Mouse (Mus musculus) embryo, embryonic 11 days (tissue): ENCODE results near the gene Nup54.

Experiments
- DNase-seq: peaks from one replicate; pipeline ENCODE4 v3.0.0-alpha.2; 2015

Nup54 gene

GRCm38 (mm10) chr5:92411461-92412140, 23.4 kb downstream of the Nup54 start:
- DNase-seq = no peak

GRCm38 (mm10) chr5:92410486-92410885, 24.5 kb downstream of the Nup54 start:
- DNase-seq = no peak

- DNase-seq = no peak
Measured at GRCm38 (mm10) chr5:92409361-92410155, 25.5 kb downstream of the Nup54 start.

GRCm38 (mm10) chr5:92404400-92404678, 30.7 kb downstream of the Nup54 start:
- DNase-seq = no peak

GRCm38 (mm10) chr5:92403562-92404399, 31.2 kb downstream of the Nup54 start:
- DNase-seq = peak; percentile 79

- no peak for DNase-seq
Measured at GRCm38 (mm10) chr5:92402816-92403215, 32.2 kb downstream of the Nup54 start.

GRCm38 (mm10) chr5:92398153-92398552, 36.9 kb downstream of the Nup54 start:
- DNase-seq = peak; percentile 93

GRCm38 (mm10) chr5:92396476-92396875, 38.5 kb downstream of the Nup54 start:
- no peak for DNase-seq

- DNase-seq = no peak
Measured at GRCm38 (mm10) chr5:92395764-92396163, 39.3 kb downstream of the Nup54 start.

- DNase-seq = no peak
Measured at GRCm38 (mm10) chr5:92393863-92394262, 41.2 kb downstream of the Nup54 start.

- DNase-seq = no peak
Measured at GRCm38 (mm10) chr5:92392542-92392941, 42.5 kb downstream of the Nup54 start.

GRCm38 (mm10) chr5:92390615-92391014, 44.4 kb downstream of the Nup54 start:
- no peak for DNase-seq

GRCm38 (mm10) chr5:92389977-92390376, 45.0 kb downstream of the Nup54 start:
- no peak for DNase-seq

GRCm38 (mm10) chr5:92387433-92387832, 47.6 kb downstream of the Nup54 start:
- DNase-seq = no peak

GRCm38 (mm10) chr5:92386643-92387042, 48.4 kb downstream of the Nup54 start:
- DNase-seq = no peak

GRCm38 (mm10) chr5:92386102-92386501, 48.9 kb downstream of the Nup54 start:
- DNase-seq = no peak

- DNase-seq = no peak
Measured at GRCm38 (mm10) chr5:92384855-92385254, 50.2 kb downstream of the Nup54 start.

GRCm38 (mm10) chr5:92383747-92384146, 51.3 kb downstream of the Nup54 start:
- DNase-seq = peak; percentile 66

GRCm38 (mm10) chr5:92382349-92382679, 52.7 kb downstream of the Nup54 start:
- no peak for DNase-seq

GRCm38 (mm10) chr5:92381550-92382348, 53.3 kb downstream of the Nup54 start:
- DNase-seq = peak; percentile 89

- no peak for DNase-seq
Measured at GRCm38 (mm10) chr5:92376795-92377405, 58.1 kb downstream of the Nup54 start.

- no peak for DNase-seq
Measured at GRCm38 (mm10) chr5:92375368-92375767, 59.7 kb downstream of the Nup54 start.
